Comparison of ENCODE assay signal across 28 mouse cellular contexts in the genomic region with DNA sequence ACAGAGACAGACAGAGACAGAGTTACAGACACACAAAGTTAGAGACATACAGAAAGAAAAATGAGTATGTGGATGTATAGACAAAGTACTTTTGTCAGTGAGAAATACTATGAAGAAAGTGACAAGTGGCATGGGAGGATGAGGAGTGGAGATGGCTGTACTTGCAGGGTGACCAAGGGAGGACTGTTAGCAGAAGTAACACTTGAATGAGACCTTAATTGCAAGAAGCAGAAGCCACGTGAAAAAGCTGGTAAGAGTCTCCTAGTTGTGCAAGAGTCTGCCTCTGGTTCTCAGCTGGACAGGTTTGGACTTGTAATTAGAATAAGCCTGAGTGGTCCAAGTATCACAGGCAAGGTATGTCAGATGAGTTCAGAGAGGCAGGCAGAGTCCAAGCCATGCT.
"Had no signal": no experiment of that assay in that cellular context is flagged by ENCODE, and none has a peak within 500 bp of the region (broad histone marks: within the 10 kb centered on the region; RNA-seq: fewer than 3 reads in every experiment).

No protein-coding gene starts in this region.

- H3K4me1 ChIP-seq: heart, embryonic 10.5 days; heart, embryonic 12.5 days; hindbrain, embryonic 13.5 days; hindbrain, embryonic 15.5 days; kidney, embryonic 15.5 days; limb, embryonic 10.5 days; limb, embryonic 12.5 days; liver, embryonic 13.5 days had no signal

- H3K9ac ChIP-seq: forebrain, postnatal 0 days; heart, embryonic 12.5 days; hindbrain, embryonic 13.5 days; hindbrain, embryonic 15.5 days; kidney, embryonic 15.5 days; limb, embryonic 12.5 days; liver, embryonic 13.5 days had no signal

- ATAC-seq: hindbrain, postnatal 0 days; intestine, embryonic 16.5 days had no signal

- H3K4me2 ChIP-seq: heart, embryonic 12.5 days; hindbrain, embryonic 13.5 days; hindbrain, embryonic 15.5 days; kidney, embryonic 15.5 days; limb, embryonic 12.5 days; liver, embryonic 11.5 days; liver, embryonic 13.5 days had no signal

- H3K4me3 ChIP-seq: heart, embryonic 10.5 days; heart, embryonic 12.5 days; hindbrain, embryonic 13.5 days; hindbrain, embryonic 15.5 days; kidney, embryonic 15.5 days; layer of hippocampus, adult 2 months; left cerebral cortex, adult 2 months; limb, embryonic 10.5 days; limb, embryonic 12.5 days; liver, embryonic 13.5 days had no signal

- H3K27me3 ChIP-seq: heart, embryonic 12.5 days; hindbrain, embryonic 15.5 days; kidney, embryonic 15.5 days; limb, embryonic 12.5 days; liver, embryonic 13.5 days had no signal

- H3K9me3 ChIP-seq: heart, embryonic 10.5 days; heart, embryonic 12.5 days; hindbrain, embryonic 13.5 days; hindbrain, embryonic 15.5 days; kidney, embryonic 15.5 days; limb, embryonic 10.5 days; limb, embryonic 12.5 days; liver, embryonic 13.5 days had no signal

- H3K27ac ChIP-seq: heart, embryonic 10.5 days; hindbrain, embryonic 13.5 days; hindbrain, embryonic 15.5 days; hindbrain, postnatal 0 days; kidney, embryonic 15.5 days; kidney, postnatal 0 days; left cerebral cortex, adult 2 months; limb, embryonic 10.5 days; limb, embryonic 12.5 days; liver, embryonic 13.5 days had no signal

- H3K36me3 ChIP-seq: heart, embryonic 10.5 days; heart, embryonic 12.5 days; hindbrain, embryonic 13.5 days; hindbrain, embryonic 15.5 days; kidney, embryonic 15.5 days; limb, embryonic 10.5 days; limb, embryonic 12.5 days; liver, embryonic 13.5 days had no signal

- DNase-seq: gastrocnemius, postnatal 14 days; gastrocnemius, postnatal 36 days; heart, adult 18-20 months; heart, postnatal 14 days; heart, postnatal 36 days; kidney, adult 11 months; kidney, adult 2 months; kidney, adult 9 months; kidney, postnatal 14 days; kidney, postnatal 4 days; layer of hippocampus, adult 9-11 months; layer of hippocampus, postnatal 36 days; liver; liver, embryonic 13.5 days had no signal
